Mouse (Mus musculus) lung, postnatal 0 days (tissue): ENCODE measurements around the gene Maco1.

ENCODE experiments used
- CTCF ChIP-seq: IDR thresholded peaks from 2 replicates; pipeline ENCODE4 v1.5.1; 2016; ENCODE audit warnings: antibody characterized with exemption, mild to moderate bottlenecking
- EP300 ChIP-seq: IDR thresholded peaks from 2 replicates; pipeline ENCODE4 v1.6.1; 2016; ENCODE audit warnings: antibody characterized with exemption, mild to moderate bottlenecking, control low read depth

DNA sequence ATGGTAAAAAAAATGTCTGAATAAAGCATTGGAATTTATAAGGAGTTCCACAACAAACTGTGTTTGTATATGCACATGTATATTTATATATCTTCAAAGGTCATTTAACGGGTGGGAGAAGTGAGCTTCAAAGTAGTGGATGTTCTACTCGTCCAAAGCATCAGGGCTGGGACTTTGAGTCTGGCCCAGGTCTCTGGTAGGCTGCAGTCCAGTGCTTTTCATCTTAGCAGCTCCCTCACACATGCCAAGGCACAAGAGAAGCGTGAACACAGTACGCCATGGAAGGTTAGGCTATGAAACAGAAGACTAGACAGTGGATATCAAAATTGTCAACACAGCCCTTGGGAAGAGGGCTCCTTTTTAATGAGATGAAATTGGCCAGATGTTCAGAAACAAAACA is 2.6 kb downstream of the Maco1 start:
- TF ChIP-seq CTCF: no peak
- no peak for TF ChIP-seq EP300
